Mouse (Mus musculus) spleen, adult 2 months (tissue): ENCODE measurements around the gene Klf4.

ENCODE experiments used
- CTCF ChIP-seq: fragments of 200-500 bp; IDR thresholded peaks from 2 replicates; pipeline ENCODE4 v1.5.1; 2011; ENCODE audit warnings: mild to moderate bottlenecking, inconsistent platforms; ENCODE audit not compliant: insufficient read depth, insufficient read length, insufficient replicate concordance; ENCODE audit errors: extremely low read depth
- POLR2A ChIP-seq: fragments of 200-500 bp; IDR thresholded peaks from 2 replicates; pipeline ENCODE4 v1.6.1; 2011; ENCODE audit warnings: low read depth, low read length, inconsistent platforms

DNA sequence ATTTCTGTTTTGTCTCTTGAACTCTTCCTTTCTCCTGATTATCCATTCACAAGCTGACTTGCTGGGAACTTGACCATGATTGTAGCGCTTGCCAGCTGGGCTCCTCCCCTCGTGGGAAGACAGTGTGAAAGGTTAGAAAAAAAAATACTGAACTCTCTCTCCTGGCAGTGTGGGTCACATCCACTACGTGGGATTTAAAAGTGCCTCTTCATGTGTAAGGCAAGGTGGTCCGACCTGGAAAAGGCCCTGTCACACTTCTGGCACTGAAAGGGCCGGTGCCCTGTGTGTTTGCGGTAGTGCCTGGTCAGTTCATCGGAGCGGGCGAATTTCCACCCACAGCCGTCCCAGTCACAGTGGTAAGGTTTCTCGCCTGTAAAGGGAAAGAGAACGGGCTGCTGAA is 4.3 kb downstream of the Klf4 start:
- no peak for TF ChIP-seq POLR2A
- no peak for TF ChIP-seq CTCF
